Mouse (Mus musculus): Measurements from ENCODE around the gene Col13a1. TPM values are rescaled to one million over a fixed set of nuclear protein-coding genes. Genes with fewer than 3 reads are reported as not detected.

Gene Col13a1
- polyA plus RNA-seq, 1 experiment: 0.43 TPM

- H3K27ac ChIP-seq (ENCODE audit: control insufficient read depth, insufficient read depth, low read depth, low read length): no peak overlapping the region
- H3K27me3 ChIP-seq (ENCODE audit: control insufficient read depth, insufficient read depth, low read length): no peaks in the 10 kb centered on the region
- H3K36me3 ChIP-seq (ENCODE audit: control insufficient read depth, insufficient read depth, low read length): no peaks in the 10 kb centered on the region
- TF ChIP-seq POLR2A (IDR thresholded peaks at IDR 0.05; ENCODE audit: control insufficient read depth, low read depth, low read length): no peak
- TF ChIP-seq CTCF (IDR thresholded peaks at IDR 0.05; ENCODE audit: control insufficient read depth, insufficient read depth, insufficient replicate concordance, low read depth, low read length): no peak
- H3K4me3 ChIP-seq (ENCODE audit: control insufficient read depth, low read depth, low read length): no peak overlapping the region
- no peaks in the 10 kb centered on the region for H3K4me1 ChIP-seq (ENCODE audit: control insufficient read depth, insufficient read depth, low read length)
Observed at GRCm38 (mm10) chr10:61967207-61967606, 11.7 kb downstream of the Col13a1 start.

DNA sequence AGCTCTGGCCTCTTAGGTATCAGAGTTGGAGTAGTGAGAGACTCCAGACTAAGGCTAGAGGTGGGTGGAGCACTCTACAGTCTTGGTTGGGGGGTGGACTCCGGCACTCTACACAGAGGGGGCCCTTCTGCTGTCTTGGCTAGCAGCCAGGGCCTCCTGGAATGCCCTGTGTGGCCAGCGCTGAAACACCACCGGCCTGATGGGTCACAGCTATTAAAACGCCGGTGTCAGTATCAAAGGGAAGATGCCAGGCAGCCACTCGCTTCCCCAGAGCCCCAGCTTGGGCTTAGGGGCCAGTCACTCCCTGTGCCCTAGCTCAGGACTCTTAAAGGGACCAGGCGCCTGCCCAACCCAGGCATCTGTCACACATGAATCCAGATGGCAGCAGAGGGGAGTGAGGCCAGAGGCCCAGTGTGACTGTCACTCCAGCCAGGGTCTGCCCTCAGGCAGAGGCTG is 13.5 kb downstream of the Col13a1 start:
- TF ChIP-seq POLR2A (IDR thresholded peaks at IDR 0.05; ENCODE audit: control insufficient read depth, low read depth, low read length) (no peak), CTCF (IDR thresholded peaks at IDR 0.05; ENCODE audit: control insufficient read depth, insufficient read depth, insufficient replicate concordance, low read depth, low read length) (no peak)
- Histone ChIP-seq H3K4me3 (ENCODE audit: control insufficient read depth, low read depth, low read length) (no peak overlapping the region), H3K4me1 (ENCODE audit: control insufficient read depth, insufficient read depth, low read length) (no peaks in the 10 kb centered on the region), H3K27ac (ENCODE audit: control insufficient read depth, insufficient read depth, low read depth, low read length) (no peak overlapping the region), H3K27me3 (ENCODE audit: control insufficient read depth, insufficient read depth, low read length) (no peaks in the 10 kb centered on the region), H3K36me3 (ENCODE audit: control insufficient read depth, insufficient read depth, low read length) (no peaks in the 10 kb centered on the region)

- TF ChIP-seq CTCF (IDR thresholded peaks at IDR 0.05; ENCODE audit: control insufficient read depth, insufficient read depth, insufficient replicate concordance, low read depth, low read length): no peak
- TF ChIP-seq POLR2A (IDR thresholded peaks at IDR 0.05; ENCODE audit: control insufficient read depth, low read depth, low read length): no peak
- no peak overlapping the region for H3K4me3 ChIP-seq (ENCODE audit: control insufficient read depth, low read depth, low read length)
- H3K27ac ChIP-seq (ENCODE audit: control insufficient read depth, insufficient read depth, low read depth, low read length): no peak overlapping the region
- no peaks in the 10 kb centered on the region for H3K36me3 ChIP-seq (ENCODE audit: control insufficient read depth, insufficient read depth, low read length)
- H3K27me3 ChIP-seq (ENCODE audit: control insufficient read depth, insufficient read depth, low read length): no peaks in the 10 kb centered on the region
- no peaks in the 10 kb centered on the region for H3K4me1 ChIP-seq (ENCODE audit: control insufficient read depth, insufficient read depth, low read length)
Observed at GRCm38 (mm10) chr10:61956718-61957117, 22.2 kb downstream of the Col13a1 start.

- H3K4me1 ChIP-seq (ENCODE audit: control insufficient read depth, insufficient read depth, low read length): no peaks in the 10 kb centered on the region
- H3K27ac ChIP-seq (ENCODE audit: control insufficient read depth, insufficient read depth, low read depth, low read length): no peak overlapping the region
- TF ChIP-seq CTCF (IDR thresholded peaks at IDR 0.05; ENCODE audit: control insufficient read depth, insufficient read depth, insufficient replicate concordance, low read depth, low read length) (no peak), POLR2A (IDR thresholded peaks at IDR 0.05; ENCODE audit: control insufficient read depth, low read depth, low read length) (no peak)
- H3K36me3 ChIP-seq (ENCODE audit: control insufficient read depth, insufficient read depth, low read length): no peaks in the 10 kb centered on the region
- no peaks in the 10 kb centered on the region for H3K27me3 ChIP-seq (ENCODE audit: control insufficient read depth, insufficient read depth, low read length)
- H3K4me3 ChIP-seq (ENCODE audit: control insufficient read depth, low read depth, low read length): no peak overlapping the region
Observed at GRCm38 (mm10) chr10:61953916-61954315, 25.0 kb downstream of the Col13a1 start.

- Histone ChIP-seq H3K27me3 (ENCODE audit: control insufficient read depth, insufficient read depth, low read length) (no peaks in the 10 kb centered on the region), H3K27ac (ENCODE audit: control insufficient read depth, insufficient read depth, low read depth, low read length) (no peak overlapping the region), H3K4me3 (ENCODE audit: control insufficient read depth, low read depth, low read length) (no peak overlapping the region), H3K4me1 (ENCODE audit: control insufficient read depth, insufficient read depth, low read length) (no peaks in the 10 kb centered on the region), H3K36me3 (ENCODE audit: control insufficient read depth, insufficient read depth, low read length) (no peaks in the 10 kb centered on the region)
- TF ChIP-seq CTCF (IDR thresholded peaks at IDR 0.05; ENCODE audit: control insufficient read depth, insufficient read depth, insufficient replicate concordance, low read depth, low read length) (no peak), POLR2A (IDR thresholded peaks at IDR 0.05; ENCODE audit: control insufficient read depth, low read depth, low read length) (no peak)
Observed at GRCm38 (mm10) chr10:61949542-61949941, 29.4 kb downstream of the Col13a1 start.

GRCm38 (mm10) chr10:61944386-61944785 is 34.5 kb downstream of the Col13a1 start:
- H3K4me3 ChIP-seq (ENCODE audit: control insufficient read depth, low read depth, low read length): no peak overlapping the region
- H3K27me3 ChIP-seq (ENCODE audit: control insufficient read depth, insufficient read depth, low read length): no peaks in the 10 kb centered on the region
- no peak overlapping the region for H3K27ac ChIP-seq (ENCODE audit: control insufficient read depth, insufficient read depth, low read depth, low read length)
- no peaks in the 10 kb centered on the region for H3K4me1 ChIP-seq (ENCODE audit: control insufficient read depth, insufficient read depth, low read length)
- H3K36me3 ChIP-seq (ENCODE audit: control insufficient read depth, insufficient read depth, low read length): no peaks in the 10 kb centered on the region
- TF ChIP-seq POLR2A (IDR thresholded peaks at IDR 0.05; ENCODE audit: control insufficient read depth, low read depth, low read length) (no peak), CTCF (IDR thresholded peaks at IDR 0.05; ENCODE audit: control insufficient read depth, insufficient read depth, insufficient replicate concordance, low read depth, low read length) (no peak)

- no peaks in the 10 kb centered on the region for H3K27me3 ChIP-seq (ENCODE audit: control insufficient read depth, insufficient read depth, low read length)
- no peaks in the 10 kb centered on the region for H3K4me1 ChIP-seq (ENCODE audit: control insufficient read depth, insufficient read depth, low read length)
- H3K4me3 ChIP-seq (ENCODE audit: control insufficient read depth, low read depth, low read length): no peak overlapping the region
- no peak overlapping the region for H3K27ac ChIP-seq (ENCODE audit: control insufficient read depth, insufficient read depth, low read depth, low read length)
- no peak for TF ChIP-seq POLR2A (IDR thresholded peaks at IDR 0.05; ENCODE audit: control insufficient read depth, low read depth, low read length)
- TF ChIP-seq CTCF (IDR thresholded peaks at IDR 0.05; ENCODE audit: control insufficient read depth, insufficient read depth, insufficient replicate concordance, low read depth, low read length): no peak
- no peaks in the 10 kb centered on the region for H3K36me3 ChIP-seq (ENCODE audit: control insufficient read depth, insufficient read depth, low read length)
Observed at GRCm38 (mm10) chr10:61943480-61943879, 35.4 kb downstream of the Col13a1 start.

GRCm38 (mm10) chr10:61942719-61943118 is 36.2 kb downstream of the Col13a1 start:
- no peaks in the 10 kb centered on the region for H3K4me1 ChIP-seq (ENCODE audit: control insufficient read depth, insufficient read depth, low read length)
- no peak overlapping the region for H3K27ac ChIP-seq (ENCODE audit: control insufficient read depth, insufficient read depth, low read depth, low read length)
- H3K36me3 ChIP-seq (ENCODE audit: control insufficient read depth, insufficient read depth, low read length): no peaks in the 10 kb centered on the region
- no peak for TF ChIP-seq POLR2A (IDR thresholded peaks at IDR 0.05; ENCODE audit: control insufficient read depth, low read depth, low read length)
- TF ChIP-seq CTCF (IDR thresholded peaks at IDR 0.05; ENCODE audit: control insufficient read depth, insufficient read depth, insufficient replicate concordance, low read depth, low read length): no peak
- no peak overlapping the region for H3K4me3 ChIP-seq (ENCODE audit: control insufficient read depth, low read depth, low read length)
- H3K27me3 ChIP-seq (ENCODE audit: control insufficient read depth, insufficient read depth, low read length): no peaks in the 10 kb centered on the region
